Comparison of ENCODE assay signal across 34 mouse cellular contexts in the genomic region with DNA sequence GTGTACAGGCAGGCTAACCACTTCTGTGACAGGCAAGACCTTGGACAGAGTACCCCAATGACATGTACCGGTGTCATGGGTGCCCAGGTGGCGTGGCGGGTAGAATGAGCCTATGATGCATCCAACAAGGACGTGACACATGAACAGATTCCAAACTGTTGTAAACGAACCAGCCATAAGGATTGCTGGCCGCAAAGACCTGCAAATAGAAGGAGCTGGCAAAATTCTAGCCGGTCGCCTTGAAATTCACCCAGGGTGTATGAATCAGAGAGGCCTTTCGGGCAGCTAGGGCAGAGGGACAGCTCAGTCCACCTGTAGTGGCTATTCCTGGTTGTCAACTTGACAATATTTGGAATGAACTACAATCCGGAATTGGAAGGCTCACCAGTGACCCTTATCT. TPM values are rescaled to one million over a fixed set of nuclear protein-coding genes. Genes with fewer than 3 reads are reported as not detected.
DNase-seq lines count a peak whose midpoint lies in the region; ATAC-seq lines count a peak whose summit lies in the region.
"Had no signal": no experiment of that assay in that cellular context is flagged by ENCODE, and none has a peak within 500 bp of the region (broad histone marks: within the 10 kb centered on the region; RNA-seq: fewer than 3 reads in every experiment).

No protein-coding gene starts in this region.

- no peaks in the 10 kb centered on the region for H3K36me3 ChIP-seq in forebrain, embryonic 14.5 days (ENCODE audit: control insufficient read depth, insufficient read depth, low read length)
- H3K36me3 ChIP-seq in forebrain, embryonic 12.5 days (replicated peaks): no peaks in the 10 kb centered on the region
- no peaks in the 10 kb centered on the region for H3K36me3 ChIP-seq in midbrain, embryonic 11.5 days (ENCODE audit: control insufficient read depth, insufficient read depth, low read length)
- H3K36me3 ChIP-seq in midbrain, embryonic 13.5 days: no peaks in the 10 kb centered on the region
- H3K36me3 ChIP-seq in liver, embryonic 11.5 days (ENCODE audit: control insufficient read depth, insufficient read depth, low read length): no peaks in the 10 kb centered on the region
- H3K36me3 ChIP-seq: embryonic facial prominence, embryonic 10.5 days; embryonic facial prominence, embryonic 13.5 days; heart, embryonic 12.5 days; heart, embryonic 15.5 days; hindbrain, embryonic 10.5 days; hindbrain, embryonic 13.5 days; intestine, embryonic 15.5 days had no signal

- H3K4me2 ChIP-seq in forebrain, embryonic 14.5 days (ENCODE audit: low read length): no peak overlapping the region
- H3K4me2 ChIP-seq in forebrain, embryonic 12.5 days: no peak overlapping the region
- H3K4me2 ChIP-seq in midbrain, embryonic 11.5 days: no peak overlapping the region
- H3K4me2 ChIP-seq in midbrain, embryonic 13.5 days (replicated peaks): no peak overlapping the region
- no peak overlapping the region for H3K4me2 ChIP-seq in liver, embryonic 11.5 days
- H3K4me2 ChIP-seq: embryonic facial prominence, embryonic 13.5 days; heart, embryonic 12.5 days; heart, embryonic 15.5 days; hindbrain, embryonic 13.5 days; intestine, embryonic 15.5 days had no signal

- H3K9me3 ChIP-seq in forebrain, embryonic 14.5 days (replicated peaks; ENCODE audit: control insufficient read depth, low read length): no peaks in the 10 kb centered on the region
- no peaks in the 10 kb centered on the region for H3K9me3 ChIP-seq in forebrain, embryonic 12.5 days
- H3K9me3 ChIP-seq in midbrain, embryonic 11.5 days (ENCODE audit: control insufficient read depth, low read length): no peaks in the 10 kb centered on the region
- no peaks in the 10 kb centered on the region for H3K9me3 ChIP-seq in midbrain, embryonic 13.5 days
- no peaks in the 10 kb centered on the region for H3K9me3 ChIP-seq in liver, embryonic 11.5 days (ENCODE audit: control insufficient read depth, low read length)
- H3K9me3 ChIP-seq: embryonic facial prominence, embryonic 10.5 days; embryonic facial prominence, embryonic 13.5 days; heart, embryonic 15.5 days; hindbrain, embryonic 13.5 days; intestine, embryonic 15.5 days had no signal

- H3K4me3 ChIP-seq in forebrain, embryonic 14.5 days (ENCODE audit: low read depth, low read length): no peak overlapping the region
- no peak overlapping the region for H3K4me3 ChIP-seq in forebrain, embryonic 12.5 days (replicated peaks)
- no peak overlapping the region for H3K4me3 ChIP-seq in midbrain, embryonic 11.5 days (ENCODE audit: low read depth, low read length)
- no peak overlapping the region for H3K4me3 ChIP-seq in midbrain, embryonic 13.5 days (replicated peaks)
- no peak overlapping the region for H3K4me3 ChIP-seq in liver, embryonic 11.5 days (ENCODE audit: low read depth, low read length)
- H3K4me3 ChIP-seq: embryonic facial prominence, embryonic 10.5 days; embryonic facial prominence, embryonic 13.5 days; erythroblast, embryonic 14.5 days; heart, embryonic 12.5 days; heart, embryonic 15.5 days; hindbrain, embryonic 10.5 days; hindbrain, embryonic 13.5 days; intestine, embryonic 15.5 days had no signal

- 0 out of 2 replicates have a peak overlapping the region, but pooled peaks have one; percentile 9 for H3K27ac ChIP-seq in forebrain, embryonic 14.5 days (ENCODE audit: low read depth, low read length)
- H3K27ac ChIP-seq in forebrain, embryonic 12.5 days: no peak overlapping the region
- H3K27ac ChIP-seq in midbrain, embryonic 11.5 days (ENCODE audit: low read depth, low read length): no peak overlapping the region
- no peak overlapping the region for H3K27ac ChIP-seq in midbrain, embryonic 13.5 days
- no peak overlapping the region for H3K27ac ChIP-seq in liver, embryonic 11.5 days (ENCODE audit: low read depth, low read length)
- H3K27ac ChIP-seq: embryonic facial prominence, embryonic 10.5 days; embryonic facial prominence, embryonic 13.5 days; heart, embryonic 15.5 days; hindbrain, embryonic 10.5 days; hindbrain, embryonic 13.5 days; intestine, embryonic 15.5 days had no signal

- H3K27me3 ChIP-seq in forebrain, embryonic 14.5 days (replicated peaks; ENCODE audit: control insufficient read depth, insufficient read depth, low read length): peaks cover 16% of the 10 kb centered on the region; the same call in 1 of the 2 replicates
- H3K27me3 ChIP-seq in forebrain, embryonic 12.5 days: peaks cover 60% of the 10 kb centered on the region
- H3K27me3 ChIP-seq in midbrain, embryonic 11.5 days (ENCODE audit: control insufficient read depth, insufficient read depth, low read length): peaks cover 27% of the 10 kb centered on the region
- peaks cover 49% of the 10 kb centered on the region for H3K27me3 ChIP-seq in midbrain, embryonic 13.5 days
- H3K27me3 ChIP-seq in liver, embryonic 11.5 days (replicated peaks; ENCODE audit: control insufficient read depth, insufficient read depth, low read length): peaks cover 35% of the 10 kb centered on the region

- no peak overlapping the region for H3K9ac ChIP-seq in forebrain, embryonic 14.5 days (ENCODE audit: low read length)
- H3K9ac ChIP-seq in forebrain, embryonic 12.5 days: no peak overlapping the region
- H3K9ac ChIP-seq in midbrain, embryonic 11.5 days (ENCODE audit: low read length): no peak overlapping the region
- H3K9ac ChIP-seq in midbrain, embryonic 13.5 days (replicated peaks): no peak overlapping the region
- H3K9ac ChIP-seq in liver, embryonic 11.5 days (ENCODE audit: low read depth, low read length): no peak overlapping the region
- H3K9ac ChIP-seq: embryonic facial prominence, embryonic 13.5 days; heart, embryonic 12.5 days; heart, embryonic 15.5 days; hindbrain, embryonic 13.5 days; intestine, embryonic 15.5 days had no signal

- 25% methylated on average over 10 of the region's 10 CpGs for WGBS in forebrain, embryonic 14.5 days
- 16% methylated on average over 10 of the region's 10 CpGs for WGBS in forebrain, embryonic 12.5 days
- WGBS in midbrain, embryonic 11.5 days: 13% methylated on average over 10 of the region's 10 CpGs
- 18% methylated on average over 10 of the region's 10 CpGs for WGBS in midbrain, embryonic 13.5 days
- WGBS in liver, embryonic 11.5 days: 20% methylated on average over 10 of the region's 10 CpGs

- ATAC-seq in forebrain, embryonic 14.5 days: no peak
- no peak for ATAC-seq in forebrain, embryonic 12.5 days (ENCODE audit: low FRiP score)
- ATAC-seq in midbrain, embryonic 11.5 days (ENCODE audit: low FRiP score): no peak
- ATAC-seq in midbrain, embryonic 13.5 days: no peak
- ATAC-seq in liver, embryonic 11.5 days (replicated peaks; ENCODE audit: low FRiP score): no peak
- ATAC-seq: activated CD4-positive, CD25-positive, alpha-beta regulatory T cell, adult 4 months; forebrain, embryonic 16.5 days; hindbrain, embryonic 16.5 days; intestine, embryonic 15.5 days had no signal

- peak; percentile 33 to 68 for DNase-seq in adrenal gland, adult (ENCODE audit: inconsistent age in 2 of 2, low spot score in 1 of 2)
- DNase-seq in adrenal gland, adult 18-20 months (ENCODE audit: low spot score in 2 of 2): no peak
- no peak for DNase-seq in forebrain, embryonic 14.5 days (ENCODE audit: low spot score)
- peak; percentile 81 for DNase-seq in midbrain, embryonic 11.5 days (ENCODE audit: low spot score, missing footprints)
- no peak for DNase-seq in liver, embryonic 11.5 days (ENCODE audit: low spot score)
- DNase-seq: cerebellum, adult 11-12 months; cerebellum, adult 8-10 months; cerebellum, postnatal 10 days; cerebellum, postnatal 36 days; embryo, embryonic 11 days; gastrocnemius, postnatal 10 days; gastrocnemius, postnatal 36 days; heart, postnatal 10 days; heart, postnatal 36 days; kidney, adult 11 months had no signal

- peaks cover 26% of the 10 kb centered on the region for H3K4me1 ChIP-seq in forebrain, embryonic 14.5 days (ENCODE audit: control insufficient read depth, insufficient read depth, low read length)
- H3K4me1 ChIP-seq in forebrain, embryonic 12.5 days: peaks cover 29% of the 10 kb centered on the region
- H3K4me1 ChIP-seq in midbrain, embryonic 11.5 days (ENCODE audit: control insufficient read depth, insufficient read depth, low read length): peaks cover 5% of the 10 kb centered on the region; the same call in 1 of the 2 replicates
- peaks cover 38% of the 10 kb centered on the region for H3K4me1 ChIP-seq in midbrain, embryonic 13.5 days (replicated peaks)
- H3K4me1 ChIP-seq in liver, embryonic 11.5 days (replicated peaks; ENCODE audit: control insufficient read depth, insufficient read depth, low read length): no peaks in the 10 kb centered on the region; the same call in 1 of the 2 replicates

RNA-seq across cellular contexts. Expression of gene Arhgap40, which starts 41.8 kb away (rescaled TPM):
- not detected for total RNA-seq in adrenal gland, adult 18-20 months (2021)
- polyA plus RNA-seq in forebrain, embryonic 14.5 days (2014; fragmentation: Nextera tagmentation; extraction: Ambion mirVana): 0.44 and 0.48 TPM in 2 replicates
- 0.36 and 0.81 TPM in 2 replicates for polyA plus RNA-seq in forebrain, embryonic 12.5 days (2016; fragmentation: Nextera tagmentation; extraction: Ambion mirVana)
- polyA plus RNA-seq in midbrain, embryonic 11.5 days (2014; fragmentation: Nextera tagmentation; extraction: Ambion mirVana): 0.30 and 0.40 TPM in 2 replicates
- 0.58 and 0.67 TPM in 2 replicates for polyA plus RNA-seq in midbrain, embryonic 13.5 days (2015; fragmentation: Nextera tagmentation; extraction: Ambion mirVana)
- not detected in 2 replicates for polyA plus RNA-seq in liver, embryonic 11.5 days (2014; fragmentation: Nextera tagmentation; extraction: Ambion mirVana)
- total RNA-seq: gastrocnemius, adult 18-20 months; gastrocnemius, postnatal 10 days; gastrocnemius, postnatal 36 days; granulocyte monocyte progenitor cell, adult 5-6 weeks; heart, adult 8-10 months; heart, postnatal 10 days; heart, postnatal 36 days had no signal
- polyA plus RNA-seq: activated CD4-positive, CD25-positive, alpha-beta regulatory T cell, adult 4 months; erythroblast, embryonic 14.5 days; heart, embryonic 15.5 days had no signal

RNA-seq across cellular contexts. Expression of gene Adig, which starts 52.0 kb away (rescaled TPM):
- 100 to 1,000 TPM in 1 of 2 experiments, 10 to 100 TPM in 1; 75.7 to 130 TPM for total RNA-seq in adrenal gland, adult 18-20 months (2021)
- polyA plus RNA-seq in forebrain, embryonic 14.5 days (2014; fragmentation: Nextera tagmentation; extraction: Ambion mirVana): not detected in 2 replicates
- polyA plus RNA-seq in forebrain, embryonic 12.5 days (2016; fragmentation: Nextera tagmentation; extraction: Ambion mirVana): not detected in 2 replicates
- polyA plus RNA-seq in midbrain, embryonic 11.5 days (2014; fragmentation: Nextera tagmentation; extraction: Ambion mirVana): not detected in 2 replicates
- polyA plus RNA-seq in midbrain, embryonic 13.5 days (2015; fragmentation: Nextera tagmentation; extraction: Ambion mirVana): not detected in 2 replicates
- not detected in 2 replicates for polyA plus RNA-seq in liver, embryonic 11.5 days (2014; fragmentation: Nextera tagmentation; extraction: Ambion mirVana)
- total RNA-seq: ES-E14; granulocyte monocyte progenitor cell, adult 5-6 weeks had no signal
- polyA plus RNA-seq: activated CD4-positive, CD25-positive, alpha-beta regulatory T cell, adult 4 months; brain, embryonic 14.5 days; cortical plate, adult 2 months; embryonic facial prominence, embryonic 10.5 days; embryonic facial prominence, embryonic 13.5 days; erythroblast, embryonic 14.5 days; forebrain, embryonic 16.5 days; heart, embryonic 12.5 days; heart, embryonic 15.5 days; hindbrain, embryonic 10.5 days; hindbrain, embryonic 13.5 days; hindbrain, embryonic 16.5 days; intestine, embryonic 15.5 days had no signal

RNA-seq across cellular contexts. Expression of gene Slc32a1, which starts 56.2 kb away (rescaled TPM):
- total RNA-seq in adrenal gland, adult 18-20 months (2021): not detected
- polyA plus RNA-seq in forebrain, embryonic 14.5 days (2014; fragmentation: Nextera tagmentation; extraction: Ambion mirVana): 4.6 and 6.4 TPM in 2 replicates
- 3.8 and 4.3 TPM in 2 replicates for polyA plus RNA-seq in forebrain, embryonic 12.5 days (2016; fragmentation: Nextera tagmentation; extraction: Ambion mirVana)
- polyA plus RNA-seq in midbrain, embryonic 11.5 days (2014; fragmentation: Nextera tagmentation; extraction: Ambion mirVana): 1.9 and 2.3 TPM in 2 replicates
- polyA plus RNA-seq in midbrain, embryonic 13.5 days (2015; fragmentation: Nextera tagmentation; extraction: Ambion mirVana): 6.5 and 8.3 TPM in 2 replicates
- polyA plus RNA-seq in liver, embryonic 11.5 days (2014; fragmentation: Nextera tagmentation; extraction: Ambion mirVana): 0.05 and 0.06 TPM in 2 replicates
- total RNA-seq: gastrocnemius, adult 18-20 months; gastrocnemius, postnatal 36 days; granulocyte monocyte progenitor cell, adult 5-6 weeks; heart, adult 8-10 months; heart, postnatal 10 days; heart, postnatal 36 days had no signal
- polyA plus RNA-seq: activated CD4-positive, CD25-positive, alpha-beta regulatory T cell, adult 4 months; embryonic facial prominence, embryonic 13.5 days; erythroblast, embryonic 14.5 days; heart, embryonic 15.5 days; intestine, embryonic 15.5 days had no signal

Comparison
In these comparisons a context has a peak if more than half of its experiments do, and no peak if none do; other contexts are left out.
1. DNase-seq: peak in adrenal gland, adult (2 of 2) and midbrain, embryonic 11.5 days (single experiment); none in adrenal gland, adult 18-20 months (0 of 2), forebrain, embryonic 14.5 days (single experiment) and liver, embryonic 11.5 days (single experiment).